Mouse (Mus musculus) brain, embryonic 14.5 days (tissue): Measurements from ENCODE around the gene Lyl1. TPM values are rescaled to one million over a fixed set of nuclear protein-coding genes. Genes with fewer than 3 reads are reported as not detected.

ENCODE experiments used
- DNase-seq: peaks from one replicate; pipeline ENCODE4 v3.0.0-alpha.2; 2011; ENCODE audit warnings: low read depth
- CTCF ChIP-seq: fragments of 200-500 bp; IDR thresholded peaks from 2 replicates; pipeline ENCODE4 v1.5.1; 2012; ENCODE audit warnings: inconsistent platforms, mild to moderate bottlenecking, moderate library complexity, borderline replicate concordance; ENCODE audit not compliant: insufficient read depth, insufficient read length; ENCODE audit errors: extremely low read depth
- POLR2A ChIP-seq: fragments of 200-500 bp; IDR thresholded peaks from 2 replicates; pipeline ENCODE4 v1.6.1; 2012; ENCODE audit warnings: mild to moderate bottlenecking, inconsistent platforms, borderline replicate concordance; ENCODE audit not compliant: poor library complexity, insufficient read depth, insufficient read length, severe bottlenecking; ENCODE audit errors: extremely low read depth
- polyA plus RNA-seq: library from polyadenylated mRNA; depleted of rRNA; stranded (reverse); fragments of >200 nt; gene quantifications from 2 replicates; pipeline ENCODE4 v1.2.3, GENCODE M21; 2012; rRNA removed

Gene Lyl1
- polyA plus RNA-seq, 1 experiment, result 4.7 TPM

DNA sequence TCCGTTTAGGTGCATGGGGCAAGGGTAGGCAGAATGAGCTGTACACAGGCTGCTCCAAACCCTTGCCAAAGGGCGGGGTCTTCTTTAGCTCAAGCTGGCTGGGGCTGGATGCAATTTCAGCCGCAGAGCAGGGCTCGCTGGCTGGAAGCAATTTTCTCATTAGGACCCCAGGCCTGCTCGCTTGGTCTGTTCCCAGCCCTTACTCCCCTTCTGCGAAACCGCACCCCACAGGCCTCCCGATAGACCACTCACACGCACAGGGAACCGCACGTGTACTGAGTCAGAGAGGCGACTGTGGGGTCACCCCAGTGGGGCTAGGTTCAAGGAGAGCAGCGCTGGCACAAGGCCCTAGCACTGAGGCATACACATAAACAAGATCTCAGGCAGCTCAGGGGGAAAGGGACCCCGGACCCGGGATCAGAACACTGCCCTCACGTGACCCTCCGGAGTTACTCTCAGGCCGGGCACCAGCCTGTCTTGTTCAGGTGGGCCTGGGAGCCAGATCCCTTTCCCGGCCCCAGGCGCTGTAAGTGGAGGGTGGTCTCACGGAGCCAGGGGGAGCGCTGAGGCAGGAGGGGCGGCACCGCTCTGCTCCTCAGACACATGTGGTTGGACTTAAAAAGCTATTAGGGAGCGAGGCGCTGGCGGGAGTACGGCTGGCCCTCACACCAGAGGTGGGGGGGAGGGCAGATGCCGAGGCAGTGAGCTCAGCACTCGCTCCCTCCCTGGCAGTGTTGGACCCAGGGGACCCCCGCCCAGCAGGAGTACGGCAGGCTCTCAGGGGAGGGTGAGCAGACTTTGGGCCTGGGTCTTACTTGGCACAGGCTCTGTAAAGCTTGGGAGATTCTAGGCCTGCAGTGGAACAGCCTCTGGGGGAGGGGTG is 41.2 kb downstream of the Lyl1 start:
- peak; percentile 91 for DNase-seq
- TF ChIP-seq CTCF (no peak), POLR2A (no peak)

DNA sequence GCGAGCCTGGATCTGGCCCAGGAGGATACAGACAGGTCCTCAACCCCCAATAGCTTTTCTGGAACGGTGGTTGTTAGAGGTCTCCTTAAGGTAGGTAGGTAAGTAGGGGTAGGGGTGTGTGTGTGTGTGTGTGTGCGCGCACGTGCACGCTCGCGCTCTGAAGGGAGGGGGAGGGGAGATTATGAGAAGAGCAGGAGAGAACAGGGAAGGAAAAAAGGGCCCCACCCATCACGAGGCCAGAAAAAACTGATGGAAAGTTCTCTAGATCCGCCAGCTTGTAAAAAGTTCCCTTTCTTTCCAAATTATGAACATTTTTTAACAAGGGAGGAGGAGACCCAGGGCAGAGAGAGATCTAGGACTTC is 41.8 kb downstream of the Lyl1 start:
- no peak for DNase-seq
- TF ChIP-seq POLR2A (no peak), CTCF (no peak)

DNA sequence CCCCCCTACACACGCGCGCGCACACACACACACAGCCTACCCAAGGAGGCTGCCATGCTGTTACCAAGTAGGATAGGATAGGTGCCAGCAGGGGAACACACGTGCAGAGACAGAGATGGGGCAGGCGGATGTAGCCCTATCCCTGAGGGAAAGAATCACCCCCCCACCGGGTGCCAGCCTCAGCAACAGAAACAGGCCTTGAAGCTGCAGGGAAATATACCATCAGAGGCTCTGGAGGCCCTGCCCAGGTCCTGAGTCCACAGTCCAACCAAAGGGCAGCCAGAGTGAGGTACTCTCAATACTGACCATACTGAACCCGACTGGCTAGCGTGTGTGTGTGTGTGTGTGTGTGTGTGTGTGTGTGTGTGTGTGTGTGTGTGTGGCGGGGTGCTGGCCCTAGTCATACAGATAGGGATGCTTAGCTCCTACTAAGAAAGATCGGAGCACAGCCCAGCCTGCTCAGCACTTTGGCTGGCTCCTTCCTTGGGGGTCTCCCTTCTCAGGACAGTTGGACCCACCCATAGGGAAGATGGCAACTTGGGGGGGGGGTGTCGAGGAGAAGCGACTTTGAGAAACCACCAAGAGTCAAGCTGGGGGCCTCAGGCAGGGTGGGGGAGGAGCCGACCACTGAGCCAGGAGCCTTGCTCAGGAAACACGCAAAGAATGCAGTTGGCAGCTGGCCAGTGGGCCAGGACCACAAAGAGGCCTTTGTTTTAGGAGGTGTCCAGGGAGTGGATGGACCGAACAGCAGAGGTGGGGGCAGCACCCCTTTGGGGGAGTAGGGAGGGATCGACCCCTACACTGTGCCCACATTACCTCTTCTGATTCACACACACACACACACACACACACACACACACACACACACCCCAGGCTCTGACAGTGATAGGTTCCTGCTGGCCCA is 42.5 kb downstream of the Lyl1 start:
- DNase-seq, result peak; percentile 94
- TF ChIP-seq CTCF (no peak), POLR2A (no peak)

DNA sequence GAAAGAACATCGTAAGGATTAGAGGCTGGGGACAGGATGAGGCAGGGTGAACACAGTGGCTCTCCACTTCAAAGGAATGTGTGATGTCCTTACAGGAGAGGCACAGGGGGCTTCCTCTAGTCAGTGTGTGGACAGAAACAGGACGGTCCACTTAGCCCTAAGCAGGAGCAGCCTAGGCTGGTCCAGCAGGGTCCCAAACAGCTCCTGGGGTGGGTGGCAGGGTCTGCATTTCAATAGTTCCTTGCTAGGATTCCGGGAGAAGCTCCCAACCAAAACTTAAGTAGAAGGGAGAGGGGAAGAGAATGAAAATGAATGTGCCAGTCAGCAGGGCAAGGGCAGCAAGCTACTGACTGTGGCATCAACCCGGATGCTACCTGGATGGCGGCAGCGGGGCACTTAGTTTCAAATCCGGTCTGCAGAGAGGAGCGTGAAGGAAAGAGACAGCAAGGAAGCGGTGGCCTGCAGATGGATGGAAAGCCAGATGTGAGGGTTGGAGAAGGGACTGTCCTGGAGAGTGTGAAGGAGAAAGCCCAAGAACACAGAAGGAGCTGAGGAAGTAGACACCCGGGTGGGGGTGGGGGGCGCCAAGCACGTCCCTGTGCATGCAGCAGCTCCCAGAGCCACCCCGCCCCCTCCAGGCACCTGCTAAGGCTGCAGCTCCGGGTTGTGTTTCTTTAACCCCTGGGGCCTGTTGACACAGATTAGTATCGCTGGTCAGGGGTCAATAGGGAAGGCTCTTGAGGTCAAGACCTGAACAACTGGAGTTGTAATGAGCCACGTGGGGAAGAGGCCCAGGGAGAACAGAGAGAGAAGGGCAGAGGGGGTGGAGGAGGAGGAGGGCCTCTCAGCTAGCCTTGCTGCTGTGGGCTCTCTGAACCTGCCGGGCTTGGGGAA is 44.0 kb downstream of the Lyl1 start:
- TF ChIP-seq POLR2A, result no peak
- no peak for TF ChIP-seq CTCF
- no peak for DNase-seq

DNA sequence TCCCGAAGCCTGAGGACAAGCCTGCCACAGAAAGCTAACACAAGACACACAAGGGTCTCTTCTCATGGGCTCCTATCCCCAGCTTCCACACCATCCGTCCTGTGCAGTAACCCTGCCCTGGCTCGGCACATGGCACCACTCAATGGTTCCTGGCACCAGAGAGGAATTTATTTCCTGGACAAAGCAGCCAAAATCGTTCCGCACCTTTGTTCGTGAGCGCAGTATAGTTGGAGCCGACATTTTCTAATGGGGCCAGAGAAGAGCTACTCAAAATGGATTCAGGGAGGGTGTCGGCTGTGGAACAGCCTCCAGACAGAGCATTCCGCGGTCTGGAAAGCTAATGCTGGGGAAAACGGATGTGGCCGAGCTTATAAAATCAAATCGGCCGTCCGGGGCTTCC is 48.3 kb downstream of the Lyl1 start:
- peak; percentile 71 for DNase-seq
- TF ChIP-seq CTCF, result no peak
- no peak for TF ChIP-seq POLR2A

DNA sequence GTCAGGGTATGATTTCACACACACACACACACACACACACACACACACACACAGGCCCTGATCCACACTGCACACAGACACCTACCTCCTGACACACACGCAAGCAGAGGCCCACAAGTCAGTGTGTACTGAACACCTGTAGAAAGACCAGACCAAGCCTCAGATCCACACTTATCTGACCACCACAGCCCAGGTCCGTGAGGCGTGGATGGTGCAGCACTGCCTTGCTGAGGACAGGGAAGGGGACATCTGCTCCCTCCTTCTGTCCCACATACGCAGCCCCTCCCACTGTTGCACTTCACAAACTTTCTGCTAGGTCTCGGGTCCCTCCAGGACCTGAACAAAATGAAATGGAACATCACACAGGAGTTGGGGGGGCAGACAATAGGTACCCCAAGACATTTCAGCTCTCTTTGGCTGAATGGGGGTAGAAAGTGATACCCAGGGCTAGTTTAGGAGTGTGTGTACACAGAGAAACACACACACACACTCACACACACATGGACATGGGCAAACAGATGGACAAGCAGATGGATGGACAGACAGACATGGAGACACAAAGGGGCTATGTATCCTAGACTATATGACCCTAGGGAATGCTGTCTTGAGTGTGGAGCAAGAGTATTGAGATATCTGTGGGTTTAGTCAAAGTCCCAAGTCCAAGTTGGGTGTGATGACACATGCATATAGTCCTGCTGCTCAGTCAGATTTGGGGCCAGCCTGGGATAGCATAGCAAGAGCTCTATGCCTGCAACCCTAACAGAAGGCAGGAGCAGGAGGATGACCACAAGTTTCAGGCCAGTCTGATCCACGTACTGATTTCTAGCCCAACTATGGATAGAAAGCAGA is 51.7 kb downstream of the Lyl1 start:
- no peak for DNase-seq
- TF ChIP-seq POLR2A (no peak), CTCF (no peak)

Other genes with a start within 250 kb of the Lyl1 start
- gene Ier2, start 38.6 kb upstream of the Lyl1 start, polyA plus RNA-seq, result 7.3 and 11.0 TPM in 2 replicates
- gene Trmt1, start 15.2 kb upstream of the Lyl1 start, polyA plus RNA-seq, result 113 and 120 TPM in 2 replicates
- 81.8 and 87.0 TPM in 2 replicates for gene Nacc1, start 13.6 kb upstream of the Lyl1 start, polyA plus RNA-seq
- gene G430095P16Rik, start 21.6 kb downstream of the Lyl1 start, polyA plus RNA-seq, result 0.92 and 1.5 TPM in 2 replicates
- 34.0 and 46.8 TPM in 2 replicates for gene Nfix, start 98.9 kb downstream of the Lyl1 start, polyA plus RNA-seq
- gene Dand5, start 121.4 kb downstream of the Lyl1 start, polyA plus RNA-seq, result 8.0 and 8.9 TPM in 2 replicates
- gene Gadd45gip1, start 130.1 kb downstream of the Lyl1 start, polyA plus RNA-seq, result 30.1 and 39.2 TPM in 2 replicates
- gene Rad23a, start 139.2 kb downstream of the Lyl1 start, polyA plus RNA-seq, result 63.7 and 66.0 TPM in 2 replicates
- 374 and 466 TPM in 2 replicates for gene Calr, start 145.5 kb downstream of the Lyl1 start, polyA plus RNA-seq
- 109 and 153 TPM in 2 replicates for gene Farsa, start 155.5 kb downstream of the Lyl1 start, polyA plus RNA-seq
- gene Syce2, start 170.7 kb downstream of the Lyl1 start, polyA plus RNA-seq, result 15.1 and 24.2 TPM in 2 replicates
- 41.9 and 55.4 TPM in 2 replicates for gene Gcdh, start 192.5 kb downstream of the Lyl1 start, polyA plus RNA-seq
- 0.66 and 0.77 TPM in 2 replicates for gene Klf1, start 200.5 kb downstream of the Lyl1 start, polyA plus RNA-seq
- 5.1 and 6.8 TPM in 2 replicates for gene Dnase2a, start 207.1 kb downstream of the Lyl1 start, polyA plus RNA-seq
- gene Mast1, start 235.9 kb downstream of the Lyl1 start, polyA plus RNA-seq, result 133 and 166 TPM in 2 replicates
- 7.2 and 7.6 TPM in 2 replicates for gene Rtbdn, start 245.5 kb downstream of the Lyl1 start, polyA plus RNA-seq